Mouse (Mus musculus) common myeloid progenitor, adult 5-6 weeks (primary cell): Measurements from ENCODE around the gene Necab2. TPM values are rescaled to one million over a fixed set of nuclear protein-coding genes. Genes with fewer than 3 reads are reported as not detected.

Experiments used
- ATAC-seq: replicated peaks from 2 replicates; pipeline ENCODE4 v1.8.0; 2016; ENCODE audit warnings: low read depth, mild to moderate bottlenecking, moderate TSS enrichment, inconsistent platforms; ENCODE audit not compliant: poor library complexity, severe bottlenecking
- total RNA-seq: library from RNA; stranded (forward); fragments of 200-1000, 187-1606 nt; gene quantifications from 2 replicates; pipeline ENCODE4 v1.2.3, GENCODE M21; 2017

Necab2 gene
- total RNA-seq: not detected in 2 replicates

DNA sequence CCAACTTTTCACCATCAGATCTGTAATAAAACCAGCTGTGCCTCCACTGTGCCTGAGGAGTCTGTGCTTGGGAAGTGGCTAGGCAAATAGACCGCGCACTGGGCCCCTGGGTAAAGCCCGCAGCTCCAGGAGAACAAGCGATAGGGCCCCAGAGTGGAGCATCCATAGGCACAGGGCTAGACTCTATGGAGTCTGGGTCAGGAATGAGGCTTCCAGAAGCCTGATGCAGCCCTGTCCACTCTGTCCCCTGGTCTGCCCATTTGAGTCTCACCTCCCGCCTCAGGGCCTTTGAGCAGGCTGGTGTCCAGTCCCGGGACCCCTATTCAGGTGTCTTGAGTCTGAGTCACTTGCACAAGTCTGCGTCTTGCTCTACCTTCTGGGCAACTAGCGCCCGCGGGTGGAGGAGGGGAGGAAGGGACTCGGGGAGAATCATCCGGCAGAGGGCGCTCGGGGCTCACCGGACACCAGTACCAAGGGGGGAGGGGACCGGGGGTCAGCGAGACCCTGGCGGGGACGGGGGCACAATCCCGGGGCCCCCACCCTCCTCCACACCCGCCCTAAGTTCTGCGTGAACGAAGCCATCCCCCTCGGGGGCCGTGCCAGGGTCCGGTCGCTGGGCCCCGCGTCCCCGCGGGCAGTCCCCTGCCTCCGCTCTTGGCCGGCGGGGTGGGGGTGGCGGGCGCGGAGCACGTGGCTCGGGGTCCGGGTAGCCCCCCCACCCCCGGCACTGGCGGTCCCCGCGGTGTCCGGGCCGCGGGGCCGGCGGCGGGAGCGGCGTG, at the start of gene Necab2:
Gene Necab2 (plus strand): TSS at position 509 of the 779 bp plus-strand sequence.
- ATAC-seq: peak; percentile 45; the same call in 1 of the 2 replicates

- ATAC-seq: no peak
These were observed 48.0 kb upstream of the Necab2 start for GRCm38 (mm10) chr8:119398558-119398957.

DNA sequence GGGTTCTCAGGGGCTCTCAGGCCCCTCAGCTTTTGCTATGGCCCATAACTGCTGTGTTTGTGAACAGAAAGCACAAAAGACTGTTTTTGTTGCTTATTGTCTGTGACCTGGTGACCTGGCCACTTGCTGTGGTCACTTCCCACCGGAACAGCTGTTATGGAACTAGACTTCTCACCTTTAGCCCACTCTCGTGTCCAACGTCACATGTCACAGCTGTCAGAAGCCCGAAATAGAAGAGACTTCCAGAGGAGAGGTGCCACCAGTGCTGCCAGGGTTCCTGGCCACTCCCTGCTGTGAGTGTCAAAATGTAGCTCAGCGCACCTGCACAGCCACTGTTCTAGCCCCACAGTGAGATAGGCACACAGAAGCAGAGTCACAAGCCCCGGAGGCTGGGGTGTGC, 47.3 kb upstream of the Necab2 start:
- ATAC-seq: no peak

GRCm38 (mm10) chr8:119400122-119400671, 46.3 kb upstream of the Necab2 start:
- no peak for ATAC-seq

DNA sequence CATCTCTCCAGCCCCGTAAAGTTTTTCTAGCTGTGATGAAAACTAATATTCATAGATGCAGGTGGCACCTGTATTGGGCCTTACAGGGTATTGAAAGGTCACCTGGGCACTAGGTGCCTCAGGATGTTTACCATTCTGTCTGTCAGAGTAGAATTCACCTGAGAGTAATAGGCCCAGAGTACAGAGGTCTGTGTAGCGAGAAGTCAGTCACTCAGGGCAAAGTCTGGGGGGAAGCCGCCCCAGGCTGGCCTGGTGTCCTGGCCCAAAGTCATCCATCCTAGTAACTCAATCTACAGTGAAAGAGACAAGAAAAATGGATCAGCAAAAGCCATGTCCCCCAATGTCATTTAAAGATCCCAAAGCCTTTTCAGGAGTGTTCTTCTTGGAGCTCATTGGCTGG, 45.6 kb upstream of the Necab2 start:
- no peak for ATAC-seq

DNA sequence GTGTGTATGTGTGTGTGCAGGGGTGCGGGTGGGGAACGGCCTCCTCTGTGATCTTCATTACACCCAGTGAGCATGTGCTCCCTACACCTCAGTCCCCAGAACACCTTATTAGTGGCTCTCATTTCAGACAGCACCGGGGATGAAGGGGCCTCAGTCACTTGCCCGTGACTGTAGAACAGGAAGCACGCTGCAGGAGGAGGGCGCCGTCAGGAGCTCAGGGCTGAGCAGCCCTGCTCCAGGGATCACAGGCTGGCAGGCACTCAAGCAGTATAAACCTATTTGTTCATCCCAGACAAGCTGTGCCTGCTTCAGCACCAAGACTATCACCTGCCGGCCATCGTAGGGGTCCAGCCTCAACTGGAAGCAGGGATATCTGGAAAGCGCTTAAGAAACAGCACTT, 42.6 kb upstream of the Necab2 start:
- ATAC-seq: no peak

- ATAC-seq: no peak
These were observed 41.9 kb upstream of the Necab2 start for GRCm38 (mm10) chr8:119404648-119405047.

DNA sequence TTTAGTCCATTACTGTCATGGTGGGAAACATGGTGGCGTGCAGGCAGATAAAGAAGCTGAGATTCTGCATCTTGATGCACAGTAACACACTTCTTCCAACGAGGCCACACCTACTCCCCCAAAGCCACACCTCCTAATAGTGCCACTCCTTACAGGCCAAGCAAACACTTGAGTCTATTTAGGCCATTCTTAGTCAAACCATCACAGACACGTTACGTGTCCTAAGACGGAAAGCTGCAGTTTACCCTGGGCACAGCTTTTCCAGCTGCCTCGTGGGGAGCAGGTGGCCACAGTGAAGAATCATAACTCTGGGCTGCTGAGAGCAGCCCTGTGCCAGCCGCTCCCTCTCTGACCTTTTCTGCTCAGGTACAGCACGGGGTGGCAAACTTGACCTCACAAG, 38.2 kb upstream of the Necab2 start:
- ATAC-seq: no peak

- peak; percentile 59 for ATAC-seq
These were observed 34.3 kb upstream of the Necab2 start for GRCm38 (mm10) chr8:119412037-119412734.

DNA sequence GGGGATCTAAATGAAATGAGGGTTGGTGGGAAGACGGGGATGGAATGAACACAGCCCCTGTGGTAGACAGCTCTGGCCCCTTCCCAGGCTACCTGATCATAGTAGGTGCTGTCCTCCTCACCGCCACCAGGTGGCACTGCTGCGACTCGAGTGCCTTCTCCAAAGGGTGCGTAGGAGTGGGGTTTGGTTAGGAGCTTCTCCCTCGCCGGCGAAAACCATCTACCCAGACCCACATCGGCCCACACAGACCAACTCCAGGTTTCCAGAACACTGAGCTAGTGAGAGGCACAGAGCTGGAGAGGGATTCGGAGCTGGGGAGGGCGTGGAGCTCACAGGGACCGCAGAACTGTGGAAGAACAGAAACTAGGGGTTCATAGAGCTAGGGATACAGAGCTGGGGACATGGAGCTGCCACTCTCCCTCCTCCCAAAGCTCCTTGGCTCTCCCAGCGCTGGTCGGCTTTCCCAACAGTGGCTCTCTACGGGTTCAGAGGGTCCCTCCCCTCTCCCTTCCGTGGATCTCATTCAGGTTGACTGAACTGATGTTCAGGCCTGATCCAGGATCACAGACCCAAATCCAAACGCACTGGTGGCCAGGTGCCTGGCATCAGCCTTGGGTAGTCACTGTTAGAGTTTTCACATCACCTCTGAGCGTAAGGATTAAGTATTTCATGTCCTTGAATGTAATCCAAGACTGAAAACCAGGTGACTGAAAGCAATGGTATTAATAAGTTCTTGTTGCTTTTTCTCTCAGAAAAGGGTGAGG, 33.6 kb upstream of the Necab2 start:
- ATAC-seq: peak; percentile 88

DNA sequence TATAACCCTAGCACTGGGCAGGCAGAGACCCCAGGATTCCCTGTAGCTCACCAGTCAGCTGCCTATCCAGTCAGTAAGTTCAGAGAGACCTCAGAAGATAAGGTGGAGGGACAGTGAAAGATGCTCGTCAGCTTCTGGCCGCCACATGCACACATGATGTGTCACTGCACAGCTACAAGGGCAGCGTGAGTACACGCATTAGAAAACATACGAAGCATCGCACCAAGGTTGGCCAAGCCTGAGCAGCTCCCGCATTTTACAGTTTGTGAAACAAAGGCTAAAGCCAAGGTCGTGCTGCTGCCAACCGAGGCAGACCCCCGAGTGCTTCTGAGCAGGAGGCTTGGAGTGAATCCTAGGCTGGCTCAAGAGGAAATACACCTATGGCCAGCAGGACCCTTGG, 32.9 kb upstream of the Necab2 start:
- ATAC-seq: no peak

DNA sequence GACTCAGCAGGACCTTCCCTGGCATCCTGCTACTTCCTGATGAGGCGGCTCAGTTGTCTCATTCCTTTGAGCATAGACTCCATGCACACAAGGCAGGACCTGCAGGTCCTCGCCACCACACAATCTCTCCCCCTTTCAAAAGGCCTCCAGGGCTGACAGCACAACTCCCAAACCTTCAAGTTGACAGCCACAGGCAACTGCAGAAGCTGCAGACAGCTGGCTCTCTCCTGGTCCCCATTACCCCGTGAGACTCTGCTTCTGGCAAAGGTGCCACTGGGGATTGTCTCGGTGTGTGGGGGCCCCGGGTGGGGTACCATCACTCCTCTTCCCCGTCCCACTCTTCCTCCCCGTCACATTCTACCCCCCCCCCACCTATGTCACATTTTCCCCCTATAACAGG, 26.2 kb upstream of the Necab2 start:
- ATAC-seq: no peak

DNA sequence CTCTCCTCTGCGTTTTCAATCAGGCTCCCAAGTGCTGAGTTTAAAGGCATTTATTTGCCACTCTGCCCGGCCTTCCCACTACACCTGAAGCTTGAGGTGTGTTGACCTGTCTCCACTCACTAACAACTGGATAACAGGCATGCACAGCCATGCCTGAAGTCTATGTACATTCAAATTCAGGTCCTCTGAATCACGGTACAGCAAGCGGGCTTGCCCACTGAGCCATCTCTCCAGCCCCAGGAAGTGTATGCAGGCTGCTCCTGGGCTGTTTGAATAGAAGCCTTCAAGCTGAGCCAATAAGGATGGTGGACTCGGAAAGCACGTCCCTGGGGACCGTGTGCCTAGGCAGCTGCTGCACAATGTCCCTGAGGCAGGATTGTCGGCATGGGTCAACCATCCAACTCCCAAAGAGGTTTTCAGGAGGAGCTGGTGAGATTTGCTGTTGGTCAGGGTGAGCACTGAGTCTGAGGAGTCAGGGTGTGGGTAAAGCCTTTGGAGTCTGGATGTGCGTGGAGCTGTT, 24.9 kb upstream of the Necab2 start:
- ATAC-seq: no peak

GRCm38 (mm10) chr8:119422123-119422711, 24.3 kb upstream of the Necab2 start:
- ATAC-seq: peak; percentile 42

GRCm38 (mm10) chr8:119423631-119424141, 22.8 kb upstream of the Necab2 start:
- ATAC-seq: peak; percentile 64

- no peak for ATAC-seq
These were observed 22.3 kb upstream of the Necab2 start for GRCm38 (mm10) chr8:119424199-119424733.

DNA sequence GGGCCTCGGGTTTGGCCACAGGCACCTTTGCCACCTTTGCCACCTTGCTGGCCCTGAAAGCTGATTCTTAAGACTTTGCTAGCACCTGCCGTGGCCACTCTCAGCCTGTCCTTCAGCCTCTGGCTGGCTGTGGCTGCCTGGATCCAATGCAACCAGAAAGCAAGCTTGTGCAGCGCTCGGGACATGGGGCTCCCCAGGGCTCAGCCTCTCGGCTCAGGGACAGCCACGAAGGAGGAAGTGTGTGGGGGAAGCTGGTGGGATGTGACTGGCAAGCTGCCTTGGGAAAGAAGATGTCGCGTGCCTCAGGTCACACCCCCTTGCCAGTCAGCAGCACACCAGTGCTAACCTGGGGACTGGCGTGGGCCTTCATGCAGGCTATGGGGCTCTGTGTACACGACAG, 21.8 kb upstream of the Necab2 start:
- ATAC-seq: peak; percentile 39

DNA sequence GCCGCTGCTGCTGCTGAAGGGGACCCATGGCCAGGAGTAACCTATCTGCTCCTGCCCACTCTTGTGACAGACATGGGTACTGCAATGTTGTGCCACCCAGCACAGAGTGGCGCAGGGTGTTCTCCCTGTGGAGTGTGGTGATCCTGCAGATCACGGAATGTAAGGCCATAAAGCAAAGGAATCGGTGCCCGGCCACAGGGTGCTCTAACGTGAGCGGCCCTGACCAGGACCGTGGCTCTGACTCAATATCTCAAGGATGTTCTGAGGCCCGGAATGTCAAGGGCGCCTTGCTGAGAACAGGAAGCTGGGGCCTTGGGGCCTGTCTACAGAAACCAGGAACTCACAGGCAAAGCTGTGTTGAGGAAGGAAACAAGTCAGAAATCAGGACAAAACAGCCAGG, 21.0 kb upstream of the Necab2 start:
- ATAC-seq: peak; percentile 36

DNA sequence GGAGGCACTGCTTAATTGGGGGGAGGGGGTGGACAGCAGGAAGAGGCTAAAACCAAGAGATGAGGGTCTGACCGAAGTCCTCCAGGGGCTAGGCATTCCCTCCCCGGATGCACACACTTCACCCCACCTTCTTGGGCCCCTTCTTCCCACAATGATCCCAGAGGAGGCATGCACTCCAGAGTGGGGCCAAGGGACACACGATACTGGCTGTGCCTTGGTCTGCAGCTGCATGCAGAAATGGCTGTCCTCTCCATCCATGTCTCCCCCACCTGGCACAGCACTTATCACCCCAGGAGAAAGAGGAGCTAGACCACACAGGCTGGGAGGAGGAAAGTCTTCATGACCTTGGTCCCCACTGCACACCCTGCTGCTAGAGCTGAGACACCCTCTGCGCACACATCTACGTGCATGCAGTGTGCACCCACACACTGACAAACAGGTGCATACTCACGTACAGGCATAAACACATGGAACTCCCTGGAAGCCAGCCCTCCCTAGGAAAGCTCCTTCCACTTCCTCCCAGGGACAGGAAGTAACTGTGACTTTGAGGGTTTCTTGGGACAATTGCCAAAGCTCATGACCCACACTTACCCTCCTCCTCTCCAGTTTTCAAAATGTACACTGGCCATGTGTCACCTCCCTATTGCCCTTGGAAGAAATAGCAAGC, 20.3 kb upstream of the Necab2 start:
- no peak for ATAC-seq
